Mouse (Mus musculus) layer of hippocampus, adult 8-10 months (tissue): ENCODE data around the gene Sptb. TPM values are rescaled to one million over a fixed set of nuclear protein-coding genes. Genes with fewer than 3 reads are reported as not detected.
A peak's percentile ranks its signal among the peaks of the same experiment; 100 is the strongest.

Source experiments
- DNase-seq, 2 experiments: peaks; one replicate each; pipeline ENCODE4 v3.0.0; 2022; ENCODE audit warnings: low spot score in 2 of 2
- total RNA-seq, 4 experiments: library from RNA; stranded (reverse); gene quantifications; 2 replicates each; pipeline ENCODE4 v1.2.4; 2022

Gene Sptb
- total RNA-seq, 4 experiments from 2014 or later = 114 to 133 (median 126) TPM

DNA sequence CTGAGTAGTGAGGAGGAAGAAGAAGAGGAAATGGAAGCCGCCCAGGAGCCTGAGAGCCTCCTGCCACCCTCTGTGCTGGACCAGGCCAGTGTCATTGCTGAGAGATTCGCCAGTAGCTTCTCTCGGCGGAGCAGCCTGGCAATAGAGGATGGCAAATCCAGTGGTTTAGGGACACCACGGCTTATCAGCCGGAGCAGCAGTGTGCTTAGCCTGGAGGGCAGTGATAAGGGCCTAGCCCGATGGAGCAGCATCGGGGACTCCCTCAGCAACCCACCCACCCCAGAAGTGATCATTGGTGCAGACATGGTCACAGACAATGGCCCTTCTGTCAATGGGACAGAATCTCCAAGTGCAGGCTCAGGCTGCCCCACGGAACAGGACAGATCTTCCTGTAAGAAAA is 134.3 kb downstream of the Sptb start:
- no peak for DNase-seq

DNA sequence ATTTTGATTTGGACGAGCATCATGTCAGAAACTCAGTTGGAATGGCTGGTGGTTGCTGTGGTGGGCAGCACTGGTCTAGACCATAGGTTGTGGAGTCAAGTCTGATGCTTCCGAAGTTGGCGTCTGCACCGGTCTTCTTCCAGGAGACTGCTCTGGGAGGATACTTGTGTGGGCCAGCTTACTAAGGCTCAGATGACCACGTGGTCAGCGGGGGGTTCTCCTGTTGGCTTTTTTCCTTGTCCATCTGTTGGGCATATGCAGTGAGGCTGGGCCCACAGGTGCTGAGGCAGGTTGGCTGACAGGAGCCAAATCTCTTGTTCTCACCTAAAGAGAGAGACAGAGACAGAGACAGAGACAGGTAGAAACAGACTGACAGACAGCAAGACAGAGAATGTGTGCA is 135.5 kb downstream of the Sptb start:
- DNase-seq = no peak

- no peak for DNase-seq
Measured at GRCm38 (mm10) chr12:76573381-76573780, 137.0 kb downstream of the Sptb start.

- DNase-seq = no peak
Measured at GRCm38 (mm10) chr12:76572261-76573251, 137.8 kb downstream of the Sptb start.

- DNase-seq = no peak
Measured at GRCm38 (mm10) chr12:76571266-76571665, 139.1 kb downstream of the Sptb start.

DNA sequence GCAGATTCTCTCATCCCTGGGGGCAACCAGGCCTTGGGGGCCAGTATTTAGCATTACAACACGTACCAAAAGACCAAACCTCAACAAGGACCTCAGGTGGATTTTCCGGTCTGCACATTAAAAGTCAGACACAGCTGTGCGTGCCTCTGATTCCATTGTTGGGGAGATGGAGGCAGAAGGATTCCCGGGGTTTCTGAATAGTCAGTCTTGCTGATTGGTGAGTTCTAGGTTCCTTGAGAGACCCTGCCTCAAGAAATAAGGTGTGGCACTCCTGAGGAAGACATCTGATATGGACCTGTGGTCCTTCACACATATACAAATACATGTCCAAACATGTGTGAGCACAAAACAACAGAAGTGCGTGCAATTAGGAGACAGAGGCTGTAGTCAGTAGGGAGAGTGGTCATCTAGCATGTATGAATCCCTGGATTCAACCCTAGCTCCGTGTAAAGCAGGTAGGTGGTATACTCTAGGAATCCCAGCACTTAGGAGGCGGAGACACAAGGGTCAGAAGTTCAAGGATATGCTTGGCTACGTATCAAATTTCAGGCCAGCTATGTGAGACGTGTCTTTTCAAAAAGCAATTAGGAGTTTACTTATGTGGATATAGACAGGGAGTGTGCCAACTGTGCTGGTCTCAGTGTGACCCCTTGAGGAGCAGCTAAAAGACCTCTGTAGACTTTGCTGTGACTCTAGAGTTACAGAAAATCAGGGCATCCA is 140.0 kb downstream of the Sptb start:
- DNase-seq = no peak

GRCm38 (mm10) chr12:76566284-76566683 is 144.1 kb downstream of the Sptb start:
- DNase-seq = no peak

DNA sequence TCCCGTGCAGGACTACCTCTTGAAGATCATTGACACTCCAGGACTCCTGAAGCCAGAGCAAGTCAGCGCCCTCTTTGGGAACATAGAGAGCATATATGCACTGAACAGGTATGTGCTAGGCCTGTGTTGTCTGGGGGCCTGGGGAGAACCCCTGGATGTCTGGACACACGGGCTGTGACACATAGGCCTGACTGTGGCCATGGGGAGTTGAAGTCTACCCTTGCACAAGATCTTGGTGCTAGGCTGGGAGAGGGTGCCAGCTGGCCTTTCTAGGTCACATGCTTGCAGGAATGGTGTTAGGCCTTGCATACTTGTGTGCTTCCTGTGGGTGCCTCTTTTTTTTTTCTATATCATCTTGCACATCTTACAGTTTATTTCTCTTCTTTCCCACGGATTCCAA is 148.2 kb downstream of the Sptb start:
- no peak for DNase-seq

GRCm38 (mm10) chr12:76558206-76558605 is 152.1 kb downstream of the Sptb start:
- no peak for DNase-seq

- DNase-seq = no peak
Measured at GRCm38 (mm10) chr12:76556745-76557389, 153.5 kb downstream of the Sptb start.

- no peak for DNase-seq
Measured at GRCm38 (mm10) chr12:76556187-76556586, 154.2 kb downstream of the Sptb start.

- DNase-seq = no peak
Measured at GRCm38 (mm10) chr12:76554871-76555386, 155.4 kb downstream of the Sptb start.

DNA sequence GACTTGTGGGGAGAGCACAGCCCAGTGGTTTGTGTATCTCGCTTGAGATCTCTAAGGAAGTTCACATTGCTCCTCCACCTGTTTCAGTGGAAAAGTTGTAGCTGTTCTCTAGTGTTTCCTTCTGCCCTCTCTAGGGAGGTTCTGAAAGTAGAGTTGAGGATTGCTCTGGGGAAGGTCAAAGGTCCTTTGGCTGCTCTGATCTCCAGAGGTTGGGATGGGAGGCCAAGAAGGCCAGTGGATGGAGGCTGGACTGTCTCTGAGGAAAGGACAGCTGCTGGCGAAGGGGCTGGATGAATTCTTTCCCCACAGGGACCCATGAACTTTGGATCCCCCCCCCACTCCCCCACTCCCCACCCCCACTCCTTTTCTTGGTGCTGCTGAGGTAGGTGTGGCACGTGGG is 156.0 kb downstream of the Sptb start:
- no peak for DNase-seq

GRCm38 (mm10) chr12:76553917-76554316 is 156.4 kb downstream of the Sptb start:
- no peak for DNase-seq

- DNase-seq = no peak
Measured at GRCm38 (mm10) chr12:76552958-76553357, 157.4 kb downstream of the Sptb start.

- DNase-seq = no peak
Measured at GRCm38 (mm10) chr12:76552321-76552720, 158.0 kb downstream of the Sptb start.

DNA sequence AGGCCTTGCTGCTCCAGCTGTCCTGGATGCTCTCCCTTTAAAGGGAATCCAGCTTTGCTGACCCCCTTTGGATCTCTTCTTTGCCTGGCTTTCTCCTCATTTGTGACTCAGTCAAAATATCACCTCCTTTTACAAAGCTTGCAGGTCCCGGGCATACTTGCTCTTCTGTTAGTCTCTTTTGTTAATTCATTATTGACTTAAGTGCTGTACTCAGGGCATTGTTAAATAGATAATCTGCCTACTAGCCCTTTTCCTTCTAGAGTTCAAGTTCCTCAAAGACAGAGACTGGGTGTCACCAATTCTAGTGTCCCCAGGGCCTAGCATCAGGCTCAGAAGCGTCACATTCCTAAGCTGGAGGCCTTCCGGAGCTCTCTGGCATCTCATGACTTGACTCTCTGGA is 161.1 kb downstream of the Sptb start:
- no peak for DNase-seq

DNA sequence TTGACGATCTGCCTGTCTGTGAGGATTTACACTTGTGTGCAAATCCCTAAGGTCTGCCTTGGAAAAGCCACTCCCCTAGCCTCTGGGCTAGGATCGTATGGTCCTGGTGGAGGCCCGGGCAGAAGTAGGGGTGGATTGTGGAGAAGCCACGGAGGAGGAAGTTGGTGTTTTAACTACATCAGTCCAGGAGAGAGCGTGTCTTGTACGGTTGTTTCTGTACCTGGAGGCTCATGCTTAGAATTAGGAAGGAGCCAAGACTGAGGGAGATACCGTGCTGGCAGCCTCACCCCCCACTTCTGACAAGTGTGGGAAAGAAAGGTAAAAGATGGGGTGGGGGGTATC is 162.3 kb downstream of the Sptb start:
- no peak for DNase-seq

GRCm38 (mm10) chr12:76547409-76548081 is 162.8 kb downstream of the Sptb start:
- no peak for DNase-seq

DNA sequence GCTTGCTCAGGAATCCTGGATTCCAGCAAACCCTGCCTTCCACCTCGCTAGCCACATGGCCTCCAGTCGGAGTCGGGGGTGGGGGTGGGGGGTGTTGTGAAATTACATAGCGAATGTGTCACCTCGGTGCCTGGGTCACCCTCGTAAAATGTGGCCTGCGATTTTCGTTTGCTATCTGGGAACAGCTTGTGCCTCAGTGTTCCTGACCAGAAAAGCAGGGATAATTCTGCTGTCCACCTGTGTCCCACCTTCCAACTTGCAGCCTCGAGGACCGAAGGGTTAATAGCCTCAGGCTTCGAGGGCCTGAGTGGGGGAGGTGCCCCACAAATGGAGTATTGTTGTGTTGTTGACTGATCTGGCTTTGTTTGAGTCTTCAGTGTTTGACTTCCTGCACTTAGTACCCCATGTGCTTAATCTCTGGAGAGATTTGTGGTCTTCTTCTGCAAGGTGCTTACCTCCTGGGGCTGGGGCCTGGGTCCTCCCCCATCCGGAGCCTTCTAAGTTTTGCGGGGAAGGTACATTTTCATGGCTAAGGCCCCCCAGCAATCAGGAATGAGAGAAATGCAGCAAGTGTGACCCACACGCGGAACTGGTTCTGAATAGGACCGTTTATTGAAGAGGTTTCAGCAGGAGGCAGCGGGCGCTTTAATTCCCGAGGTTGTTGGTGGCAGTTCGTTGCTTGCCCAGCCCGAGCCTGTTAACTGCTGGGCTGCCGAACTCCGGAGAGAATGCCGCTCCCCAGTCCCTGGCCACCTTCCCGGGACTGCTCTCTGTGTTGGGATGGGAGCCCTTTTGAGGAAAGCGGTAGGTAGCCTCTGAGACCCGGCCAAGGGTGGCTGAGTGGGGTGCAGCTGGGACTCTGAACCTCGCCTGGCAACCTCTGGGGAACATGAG is 163.7 kb downstream of the Sptb start:
- DNase-seq = peak; percentile 35 to 47
